Mouse (Mus musculus): ENCODE data around the gene Papss2. TPM values are rescaled to one million over a fixed set of nuclear protein-coding genes. Genes with fewer than 3 reads are reported as not detected.

Papss2 gene
- 5.9 TPM in 2 replicates for total RNA-seq (2014; rRNA removed)
- 1.8 and 2.3 TPM in 2 replicates for polyA plus RNA-seq (2015; fragmentation: Nextera tagmentation; extraction: Ambion mirVana)

DNA sequence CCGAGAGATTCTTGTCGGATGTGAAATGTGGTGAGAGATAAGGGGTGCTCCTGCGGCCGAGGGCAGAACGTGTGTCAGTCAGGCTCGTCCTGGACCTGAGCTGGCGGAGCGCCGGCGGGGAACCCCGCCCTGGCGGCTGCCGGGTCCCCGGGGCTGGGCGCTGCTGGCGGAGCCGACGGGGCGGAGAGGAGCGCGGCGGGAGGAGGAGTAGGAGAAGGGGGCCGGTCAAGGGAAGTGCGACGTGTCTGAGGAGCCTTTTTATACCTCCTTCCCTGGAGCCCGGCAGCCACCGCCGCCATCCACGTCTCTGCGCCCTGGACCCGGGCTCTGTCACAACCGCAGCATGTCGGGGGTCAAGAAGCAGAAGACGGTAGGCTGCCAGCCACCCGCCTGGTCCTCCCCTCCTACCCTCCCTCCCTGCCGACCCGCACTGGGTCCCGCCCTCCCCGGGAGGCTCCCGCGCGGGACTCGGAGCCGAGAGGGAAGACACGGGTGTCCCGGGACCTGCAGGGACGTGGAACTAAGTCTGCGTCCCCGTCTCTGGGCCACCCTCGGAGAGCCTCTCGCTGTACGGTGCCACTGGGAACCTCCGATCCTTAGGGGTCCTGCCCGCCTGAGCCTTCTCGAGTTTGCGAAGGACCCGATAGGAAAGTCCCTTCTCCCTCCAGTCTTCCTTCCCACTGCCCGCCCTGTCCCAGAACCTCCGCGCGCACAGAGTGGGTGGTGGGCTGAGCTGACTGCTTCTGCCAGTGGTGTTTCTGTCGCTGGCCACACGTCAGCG lies at the start of gene Papss2:
Papss2 (plus strand) TSS at position 285 of the 781 bp plus-strand sequence.
- no peak for TF ChIP-seq CTCF (IDR thresholded peaks at IDR 0.05)

GRCm38 (mm10) chr19:32547396-32547795 lies 48.2 kb upstream of the Papss2 start:
- no peak for TF ChIP-seq CTCF (IDR thresholded peaks at IDR 0.05)
- H3K9me3 ChIP-seq (ENCODE audit: low read length), result no peaks in the 10 kb centered on the region
- H3K4me3 ChIP-seq (ENCODE audit: low read depth, low read length), result no peak overlapping the region
- H3K4me1 ChIP-seq (ENCODE audit: insufficient read depth, low read length), result no peaks in the 10 kb centered on the region
- no peaks in the 10 kb centered on the region for H3K36me3 ChIP-seq (ENCODE audit: insufficient read depth, low read length)
- H3K9ac ChIP-seq (replicated peaks; ENCODE audit: low read length, poor library complexity, severe bottlenecking), result no peak overlapping the region
- ATAC-seq (ENCODE audit: low FRiP score), result no peak
- no peak for DNase-seq (ENCODE audit: low spot score)
- H3K4me2 ChIP-seq (ENCODE audit: low read depth, low read length, poor library complexity, severe bottlenecking), result no peak overlapping the region
- 78% methylated on average over 3 of the region's 3 CpGs for WGBS
- H3K27me3 ChIP-seq (ENCODE audit: insufficient read depth, low read length), result no peaks in the 10 kb centered on the region
- H3K27ac ChIP-seq (ENCODE audit: low read depth, low read length), result no peak overlapping the region

More for the DNA sequence above, at the start of gene Papss2:
- peak within 1 kb of the TSS; percentile 47; the same call in 1 of the 2 replicates for H3K9ac ChIP-seq (replicated peaks; ENCODE audit: low read length, poor library complexity, severe bottlenecking)
- H3K36me3 ChIP-seq (ENCODE audit: insufficient read depth, low read length), result no peaks in the 10 kb centered on the region
- H3K27ac ChIP-seq (ENCODE audit: low read depth, low read length), result no peak within 1 kb of the TSS
- no peaks in the 10 kb centered on the region; the same call in 1 of the 2 replicates for H3K4me1 ChIP-seq (ENCODE audit: insufficient read depth, low read length)
- peak; percentile 74 for ATAC-seq (ENCODE audit: low FRiP score)
- H3K4me3 ChIP-seq (ENCODE audit: low read depth, low read length), result peak within 1 kb of the TSS; percentile 52
- no peak for DNase-seq (ENCODE audit: low spot score)
- H3K4me2 ChIP-seq (ENCODE audit: low read depth, low read length, poor library complexity, severe bottlenecking), result peak within 1 kb of the TSS; percentile 64
- peaks cover 8% of the 10 kb centered on the region; the same call in 1 of the 2 replicates for H3K27me3 ChIP-seq (ENCODE audit: insufficient read depth, low read length)
- under 1% methylated on average over 58 of the region's 64 CpGs for WGBS
- H3K9me3 ChIP-seq (ENCODE audit: low read length), result no peaks in the 10 kb centered on the region

DNA sequence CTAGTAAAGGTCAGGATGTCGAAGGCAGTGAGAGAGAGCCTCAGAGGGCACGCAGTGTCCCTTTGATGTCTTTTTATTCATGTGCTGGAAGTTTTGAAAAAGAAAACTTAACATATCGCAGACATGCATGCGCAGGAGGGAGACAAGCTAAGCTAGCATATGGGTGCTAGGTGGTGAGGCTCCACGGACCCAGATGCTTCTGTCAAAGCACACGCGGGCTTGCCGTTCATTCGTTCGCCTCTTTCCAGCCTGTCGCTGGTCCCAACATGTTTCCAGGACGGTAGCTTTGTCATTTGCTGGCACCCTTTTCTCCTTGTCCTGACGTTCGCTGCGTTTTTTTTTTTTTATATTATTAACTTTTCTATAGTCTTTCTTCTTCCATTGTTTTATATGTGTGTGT lies 47.4 kb upstream of the Papss2 start:
- Histone ChIP-seq H3K36me3 (ENCODE audit: insufficient read depth, low read length) (no peaks in the 10 kb centered on the region), H3K9ac (replicated peaks; ENCODE audit: low read length, poor library complexity, severe bottlenecking) (no peak overlapping the region), H3K27ac (ENCODE audit: low read depth, low read length) (no peak overlapping the region), H3K9me3 (ENCODE audit: low read length) (no peaks in the 10 kb centered on the region), H3K4me1 (ENCODE audit: insufficient read depth, low read length) (no peaks in the 10 kb centered on the region), H3K4me2 (ENCODE audit: low read depth, low read length, poor library complexity, severe bottlenecking) (no peak overlapping the region), H3K4me3 (ENCODE audit: low read depth, low read length) (no peak overlapping the region), H3K27me3 (ENCODE audit: insufficient read depth, low read length) (no peaks in the 10 kb centered on the region)
- DNase-seq (ENCODE audit: low spot score) (no peak), ATAC-seq (ENCODE audit: low FRiP score) (no peak)
- no peak for TF ChIP-seq CTCF (IDR thresholded peaks at IDR 0.05)
- WGBS, result 87% methylated on average over 15 of the region's 15 CpGs

DNA sequence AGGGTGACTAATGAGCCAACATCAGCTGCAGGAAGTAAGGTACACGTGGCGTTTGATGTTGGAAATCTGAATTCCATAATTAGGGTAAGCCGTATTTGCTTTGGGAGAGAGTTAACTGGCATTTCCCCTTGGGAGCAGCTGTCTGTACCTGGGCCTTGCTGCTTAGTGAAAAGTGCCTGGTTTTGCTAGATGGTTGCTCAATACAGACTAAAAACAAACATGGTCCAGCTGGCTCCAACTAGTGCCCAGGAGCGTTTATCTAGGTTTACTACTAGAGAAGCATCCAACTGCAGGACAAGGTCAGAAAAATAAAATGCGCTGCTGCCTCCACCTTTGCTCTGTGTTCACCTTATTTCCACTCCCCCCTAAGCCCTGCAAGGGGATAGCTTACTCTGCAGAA lies 45.1 kb upstream of the Papss2 start:
- WGBS, result 64% methylated on average over 5 of the region's 5 CpGs
- Histone ChIP-seq H3K27me3 (ENCODE audit: insufficient read depth, low read length) (no peaks in the 10 kb centered on the region), H3K4me2 (ENCODE audit: low read depth, low read length, poor library complexity, severe bottlenecking) (no peak overlapping the region), H3K9me3 (ENCODE audit: low read length) (no peaks in the 10 kb centered on the region), H3K36me3 (ENCODE audit: insufficient read depth, low read length) (no peaks in the 10 kb centered on the region), H3K27ac (ENCODE audit: low read depth, low read length) (no peak overlapping the region), H3K4me3 (ENCODE audit: low read depth, low read length) (no peak overlapping the region), H3K9ac (replicated peaks; ENCODE audit: low read length, poor library complexity, severe bottlenecking) (no peak overlapping the region), H3K4me1 (ENCODE audit: insufficient read depth, low read length) (no peaks in the 10 kb centered on the region)
- ATAC-seq (ENCODE audit: low FRiP score) (no peak), DNase-seq (ENCODE audit: low spot score) (no peak)
- no peak for TF ChIP-seq CTCF (IDR thresholded peaks at IDR 0.05)

GRCm38 (mm10) chr19:32551442-32551841 lies 44.1 kb upstream of the Papss2 start:
- Histone ChIP-seq H3K4me1 (ENCODE audit: insufficient read depth, low read length) (no peaks in the 10 kb centered on the region), H3K27ac (ENCODE audit: low read depth, low read length) (no peak overlapping the region), H3K27me3 (ENCODE audit: insufficient read depth, low read length) (no peaks in the 10 kb centered on the region), H3K36me3 (ENCODE audit: insufficient read depth, low read length) (no peaks in the 10 kb centered on the region), H3K9me3 (ENCODE audit: low read length) (no peaks in the 10 kb centered on the region), H3K9ac (replicated peaks; ENCODE audit: low read length, poor library complexity, severe bottlenecking) (no peak overlapping the region), H3K4me3 (ENCODE audit: low read depth, low read length) (no peak overlapping the region), H3K4me2 (ENCODE audit: low read depth, low read length, poor library complexity, severe bottlenecking) (no peak overlapping the region)
- no peak for ATAC-seq (ENCODE audit: low FRiP score)
- WGBS, result 56% methylated on average over 3 of the region's 3 CpGs
- DNase-seq (ENCODE audit: low spot score), result no peak
- no peak for TF ChIP-seq CTCF (IDR thresholded peaks at IDR 0.05)

- ATAC-seq (ENCODE audit: low FRiP score), result no peak
- no peaks in the 10 kb centered on the region for H3K9me3 ChIP-seq (ENCODE audit: low read length)
- H3K4me3 ChIP-seq (ENCODE audit: low read depth, low read length), result no peak overlapping the region
- DNase-seq (ENCODE audit: low spot score), result no peak
- no peak overlapping the region for H3K9ac ChIP-seq (replicated peaks; ENCODE audit: low read length, poor library complexity, severe bottlenecking)
- H3K27ac ChIP-seq (ENCODE audit: low read depth, low read length), result no peak overlapping the region
- no peaks in the 10 kb centered on the region for H3K36me3 ChIP-seq (ENCODE audit: insufficient read depth, low read length)
- no peak for TF ChIP-seq CTCF (IDR thresholded peaks at IDR 0.05)
- H3K4me1 ChIP-seq (ENCODE audit: insufficient read depth, low read length), result no peaks in the 10 kb centered on the region
- 89% methylated on average over 1 of the region's 1 CpGs for WGBS
- no peaks in the 10 kb centered on the region for H3K27me3 ChIP-seq (ENCODE audit: insufficient read depth, low read length)
- no peak overlapping the region for H3K4me2 ChIP-seq (ENCODE audit: low read depth, low read length, poor library complexity, severe bottlenecking)
Observed at GRCm38 (mm10) chr19:32552106-32552505, 43.5 kb upstream of the Papss2 start.

Data from midbrain, postnatal 0 days (tissue).